Mouse (Mus musculus) urinary bladder, postnatal 10 days (tissue): Measurements from ENCODE around the gene Sp2.

ENCODE experiments used
- DNase-seq: peaks from one replicate; pipeline ENCODE4 v3.0.0; 2022; ENCODE audit warnings: low spot score

Gene Sp2

GRCm38 (mm10) chr11:96995836-96996772 is 13.3 kb upstream of the Sp2 start:
- DNase-seq: no peak

- no peak for DNase-seq
These were observed 12.3 kb upstream of the Sp2 start for GRCm38 (mm10) chr11:96995031-96995430.

GRCm38 (mm10) chr11:96992722-96993311 is 10.1 kb upstream of the Sp2 start:
- DNase-seq: no peak

- no peak for DNase-seq
These were observed 8.7 kb upstream of the Sp2 start for GRCm38 (mm10) chr11:96991501-96991900.

GRCm38 (mm10) chr11:96987873-96988655 is 5.3 kb upstream of the Sp2 start:
- DNase-seq: no peak

GRCm38 (mm10) chr11:96986463-96986862 is 3.7 kb upstream of the Sp2 start:
- DNase-seq: no peak

- no peak for DNase-seq
These were observed 2.1 kb upstream of the Sp2 start for GRCm38 (mm10) chr11:96984903-96985302.

GRCm38 (mm10) chr11:96982355-96982754 is 404 bp downstream of the Sp2 start:
- peak; percentile 34 for DNase-seq

- DNase-seq: no peak
These were observed 1.3 kb downstream of the Sp2 start for GRCm38 (mm10) chr11:96981461-96981860.

GRCm38 (mm10) chr11:96980021-96980420 is 2.7 kb downstream of the Sp2 start:
- DNase-seq: no peak

- DNase-seq: no peak
These were observed 3.4 kb downstream of the Sp2 start for GRCm38 (mm10) chr11:96979329-96979728.

- no peak for DNase-seq
These were observed 4.1 kb downstream of the Sp2 start for GRCm38 (mm10) chr11:96978401-96979246.

GRCm38 (mm10) chr11:96977606-96978400 is 5.0 kb downstream of the Sp2 start:
- DNase-seq: peak; percentile 95

- DNase-seq: peak; percentile 43
These were observed 5.7 kb downstream of the Sp2 start for GRCm38 (mm10) chr11:96976911-96977591.

- no peak for DNase-seq
These were observed 6.4 kb downstream of the Sp2 start for GRCm38 (mm10) chr11:96976379-96976687.

- no peak for DNase-seq
These were observed 7.0 kb downstream of the Sp2 start for GRCm38 (mm10) chr11:96975511-96976378.

- DNase-seq: no peak
These were observed 7.9 kb downstream of the Sp2 start for GRCm38 (mm10) chr11:96974813-96975212.

- no peak for DNase-seq
These were observed 9.3 kb downstream of the Sp2 start for GRCm38 (mm10) chr11:96973426-96973964.

GRCm38 (mm10) chr11:96972906-96973305 is 9.9 kb downstream of the Sp2 start:
- no peak for DNase-seq
